Mouse (Mus musculus): ENCODE measurements around the gene Nhsl1. TPM values are rescaled to one million over a fixed set of nuclear protein-coding genes. Genes with fewer than 3 reads are reported as not detected.

The Nhsl1 gene
- total RNA-seq (2012; rRNA removed) (not detected in 2 replicates), polyA plus RNA-seq (2012; ENCODE audit: insufficient read depth in 1 of 2, insufficient read length in 2 of 2, low read depth in 1 of 2, low replicate concordance in 2 of 2, missing spikeins in 1 of 2) (not detected)

DNA sequence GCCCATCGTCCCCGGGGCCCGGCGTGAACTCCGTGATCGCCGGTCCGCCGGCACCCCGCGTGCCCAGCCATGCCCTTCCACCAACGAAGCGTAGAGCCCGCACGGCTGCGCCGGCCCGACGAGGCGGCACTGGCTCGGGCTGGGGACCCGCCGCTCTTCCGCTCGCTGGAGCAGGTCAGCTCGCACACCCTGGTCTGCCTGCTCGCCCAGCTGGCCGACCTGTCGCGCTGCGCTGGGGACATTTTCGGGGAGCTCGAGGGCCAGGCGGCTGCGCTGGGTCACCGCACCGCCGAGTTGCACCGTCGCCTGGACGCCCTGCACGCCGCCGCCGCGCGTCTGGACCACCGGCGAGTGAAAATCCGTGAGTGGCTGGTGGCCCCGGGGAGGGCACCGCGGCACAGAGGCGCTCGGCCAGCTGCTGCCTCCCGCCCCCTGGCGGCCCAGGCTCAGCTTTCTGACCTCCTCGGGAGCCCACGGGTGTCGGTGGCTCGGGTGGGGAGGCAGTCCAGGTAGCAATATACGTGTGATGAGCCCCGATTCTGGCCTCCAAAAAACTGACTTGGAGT, at the start of gene Nhsl1:
Nhsl1 (plus strand) TSS at position 70 of the 566 bp plus-strand sequence.
- no peaks in the 10 kb centered on the region for H3K36me3 ChIP-seq (ENCODE audit: control insufficient read depth in 1 of 2, insufficient read depth in 2 of 2, low read length in 2 of 2)
- no peaks in the 10 kb centered on the region for H3K27me3 ChIP-seq (ENCODE audit: control insufficient read depth in 1 of 2, insufficient read depth in 2 of 2, low read length in 2 of 2)
- no peak within 1 kb of the TSS for H3K4me3 ChIP-seq (ENCODE audit: control insufficient read depth in 1 of 2, insufficient read depth in 1 of 2, low read depth in 2 of 2, low read length in 2 of 2)
- no peaks in the 10 kb centered on the region for H3K79me2 ChIP-seq (ENCODE audit: control insufficient read depth, insufficient read depth, low read length, poor library complexity)
- H3K9ac ChIP-seq (ENCODE audit: control insufficient read depth, low read depth, low read length, poor library complexity, severe bottlenecking) = no peak within 1 kb of the TSS
- no peaks in the 10 kb centered on the region for H3K4me1 ChIP-seq (ENCODE audit: control insufficient read depth in 1 of 2, insufficient read depth in 2 of 2, low read length in 2 of 2)
- DNase-seq (ENCODE audit: low read depth, low spot score) = no peak
- TF ChIP-seq TCF12 (IDR thresholded peaks at IDR 0.05; ENCODE audit: low read depth, low read length) (no peak), MYC (IDR thresholded peaks at IDR 0.05; ENCODE audit: low read depth, low read length) (no peak), MAFK (IDR thresholded peaks at IDR 0.05; ENCODE audit: borderline replicate concordance, low read depth, low read length) (no peak), TAL1 (IDR thresholded peaks at IDR 0.05; ENCODE audit: low read length) (no peak), JUND (IDR thresholded peaks at IDR 0.05; ENCODE audit: low read depth, low read length) (no peak), CHD1 (IDR thresholded peaks at IDR 0.05; ENCODE audit: low read depth, low read length) (no peak), HCFC1 (IDR thresholded peaks at IDR 0.05; ENCODE audit: low read depth, low read length) (no peak), UBTF (IDR thresholded peaks at IDR 0.05; ENCODE audit: borderline replicate concordance, insufficient read depth, low read depth, low read length) (no peak), ETS1 (IDR thresholded peaks at IDR 0.05; ENCODE audit: low read depth, low read length) (no peak), KAT2A (conservative IDR thresholded peaks at IDR 0.05; ENCODE audit: low read depth, low read length) (no peak), GATA1 (IDR thresholded peaks at IDR 0.05; ENCODE audit: low read depth, low read length) (no peak), MAZ (IDR thresholded peaks at IDR 0.05; ENCODE audit: low read depth, low read length) (no peak), TBP (IDR thresholded peaks at IDR 0.05; ENCODE audit: low read depth, low read length) (no peak), CHD2 (IDR thresholded peaks at IDR 0.05; ENCODE audit: low read length) (no peak), POLR2AphosphoS2 (IDR thresholded peaks at IDR 0.05; ENCODE audit: low read length) (no peak), RAD21 (IDR thresholded peaks at IDR 0.05; ENCODE audit: low read depth, low read length) (no peak), EP300 (IDR thresholded peaks at IDR 0.05; ENCODE audit: low read depth in 1 of 2, low read length in 2 of 2) (no peak), MEF2A (IDR thresholded peaks at IDR 0.05; ENCODE audit: extremely low read depth, insufficient replicate concordance, low read depth, low read length, poor library complexity, severe bottlenecking) (no peak), CTCF (IDR thresholded peaks at IDR 0.05 in 2 of 3, conservative IDR thresholded peaks at IDR 0.05 in 1 of 3; ENCODE audit: control insufficient read depth in 1 of 3, insufficient read depth in 1 of 3, low read depth in 2 of 3, low read length in 3 of 3, poor library complexity in 1 of 3, severe bottlenecking in 1 of 3) (no peak), MYB (IDR thresholded peaks at IDR 0.05; ENCODE audit: low read depth, low read length) (no peak)
- no peak within 1 kb of the TSS for H3K27ac ChIP-seq (ENCODE audit: control insufficient read depth, low read depth, low read length)
- H3K9me3 ChIP-seq (replicated peaks; ENCODE audit: insufficient read depth, low read length) = no peaks in the 10 kb centered on the region

Data from MEL (cell line).